Mouse (Mus musculus) C2C12 (cell line): ENCODE measurements around the gene Alb. TPM values are rescaled to one million over a fixed set of nuclear protein-coding genes. Genes with fewer than 3 reads are reported as not detected.

ENCODE experiments used
- H3K27me3 ChIP-seq: one replicate; pipeline ENCODE4 v1.6.1; 2011; ENCODE audit not compliant: control insufficient read depth, insufficient read depth, insufficient read length
- H3K36me3 ChIP-seq: one replicate; pipeline ENCODE4 v1.6.1; 2011; ENCODE audit not compliant: control insufficient read depth, insufficient read depth
- H3K4me3 ChIP-seq: one replicate; pipeline ENCODE4 v1.5.1; 2011; ENCODE audit warnings: mild to moderate bottlenecking, control low read depth; ENCODE audit not compliant: poor library complexity, insufficient read depth, severe bottlenecking
- H3K79me2 ChIP-seq: one replicate; pipeline ENCODE4 v1.6.1; 2011; ENCODE audit not compliant: control insufficient read depth, insufficient read depth
- H3K79me3 ChIP-seq: one replicate; pipeline ENCODE4 v1.6.1; 2011; ENCODE audit warnings: low read depth, control low read depth
- H3ac ChIP-seq: one replicate; pipeline ENCODE3; 2011; ENCODE audit warnings: low read depth; ENCODE audit not compliant: control insufficient read depth, insufficient read length
- CEBPB ChIP-seq: IDR thresholded peaks from one replicate; pipeline ENCODE4 v1.6.1; 2011; ENCODE audit warnings: low read depth, mild to moderate bottlenecking, control low read depth, moderate library complexity
- CTCF ChIP-seq: IDR thresholded peaks from one replicate; pipeline ENCODE4 v1.5.1; 2011; ENCODE audit not compliant: control insufficient read depth, insufficient read depth, insufficient read length
- FOSL1 ChIP-seq: IDR thresholded peaks from one replicate; pipeline ENCODE4 v1.8.0; 2011; ENCODE audit warnings: mild to moderate bottlenecking, low read length; ENCODE audit not compliant: poor library complexity, insufficient read depth, severe bottlenecking
- MAX ChIP-seq: IDR thresholded peaks from one replicate; pipeline ENCODE4 v1.6.1; 2011; ENCODE audit warnings: mild to moderate bottlenecking, control low read depth
- MYOD1 ChIP-seq: IDR thresholded peaks from one replicate; pipeline ENCODE4 v1.6.1; 2011; ENCODE audit warnings: low read depth; ENCODE audit not compliant: control insufficient read depth, insufficient read length
- MYOG ChIP-seq: IDR thresholded peaks from one replicate; pipeline ENCODE4 v1.6.1; 2011; ENCODE audit not compliant: control insufficient read depth, insufficient read length; ENCODE audit errors: extremely low read depth
- USF1 ChIP-seq: IDR thresholded peaks from one replicate; pipeline ENCODE4 v1.6.1; 2011; ENCODE audit warnings: low read depth, mild to moderate bottlenecking, control low read depth, moderate library complexity
- polyA plus RNA-seq: library from polyadenylated mRNA; unstranded; fragments of >200 nt; fragmentation: generic; extraction: Trizol; gene quantifications from one replicate; pipeline ENCODE4 v1.2.1, GENCODE M21; 2012; ENCODE audit warnings: missing spikeins

Gene Alb
- polyA plus RNA-seq, 1 experiment, result not detected

DNA sequence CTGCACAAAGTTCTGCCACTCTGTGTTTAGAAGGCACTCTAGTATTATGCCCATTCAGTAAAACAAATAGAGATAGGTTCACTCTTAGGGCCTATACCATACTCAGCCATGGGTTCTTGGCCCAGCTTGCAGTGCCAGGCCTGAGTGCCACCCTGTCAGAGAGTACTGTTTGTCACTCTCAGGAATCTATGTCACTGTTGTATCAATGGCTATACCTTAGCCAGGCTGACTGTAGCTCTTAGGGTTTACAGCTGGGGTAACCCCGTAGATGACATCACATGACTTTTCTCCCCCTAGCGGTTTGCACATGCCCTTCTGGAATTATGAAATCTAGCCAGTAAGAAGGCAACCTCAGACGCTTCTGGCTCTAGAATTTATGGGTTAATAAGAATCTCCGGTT lies 33.6 kb downstream of the Alb start:
- Histone ChIP-seq H3K79me2 (no peaks in the 10 kb centered on the region), H3K79me3 (no peaks in the 10 kb centered on the region), H3K4me3 (no peak overlapping the region), H3ac (no peak overlapping the region), H3K36me3 (no peaks in the 10 kb centered on the region), H3K27me3 (peaks cover 17% of the 10 kb centered on the region)
- TF ChIP-seq USF1 (no peak), CTCF (no peak), FOSL1 (no peak), MYOG (no peak), MAX (no peak), CEBPB (no peak), MYOD1 (no peak)

- Histone ChIP-seq H3K27me3 (peaks cover 18% of the 10 kb centered on the region), H3K79me2 (no peaks in the 10 kb centered on the region), H3K79me3 (no peaks in the 10 kb centered on the region), H3K4me3 (no peak overlapping the region), H3K36me3 (no peaks in the 10 kb centered on the region), H3ac (no peak overlapping the region)
- TF ChIP-seq CTCF (no peak), USF1 (no peak), MYOD1 (no peak), CEBPB (no peak), MYOG (no peak), MAX (no peak), FOSL1 (no peak)
Observed at GRCm38 (mm10) chr5:90499509-90499908, 38.8 kb downstream of the Alb start.

GRCm38 (mm10) chr5:90500714-90501113 lies 40.0 kb downstream of the Alb start:
- H3K4me3 ChIP-seq, result no peak overlapping the region
- H3K79me3 ChIP-seq, result no peaks in the 10 kb centered on the region
- no peaks in the 10 kb centered on the region for H3K79me2 ChIP-seq
- TF ChIP-seq MAX (no peak), MYOD1 (no peak), CTCF (peak; percentile 38)
- peaks cover 23% of the 10 kb centered on the region for H3K27me3 ChIP-seq
- no peak overlapping the region for H3ac ChIP-seq
- H3K36me3 ChIP-seq, result no peaks in the 10 kb centered on the region

GRCm38 (mm10) chr5:90501752-90502151 lies 41.1 kb downstream of the Alb start:
- Histone ChIP-seq H3K79me3 (no peaks in the 10 kb centered on the region), H3K36me3 (no peaks in the 10 kb centered on the region), H3K27me3 (peaks cover 17% of the 10 kb centered on the region), H3K4me3 (no peak overlapping the region), H3ac (no peak overlapping the region), H3K79me2 (no peaks in the 10 kb centered on the region)
- TF ChIP-seq MAX (no peak), FOSL1 (no peak), MYOG (no peak), CEBPB (no peak), USF1 (no peak), CTCF (no peak), MYOD1 (no peak)

GRCm38 (mm10) chr5:90504742-90505141 lies 44.0 kb downstream of the Alb start:
- no peak overlapping the region for H3ac ChIP-seq
- H3K4me3 ChIP-seq, result no peak overlapping the region
- H3K27me3 ChIP-seq, result peaks cover 11% of the 10 kb centered on the region
- H3K36me3 ChIP-seq, result no peaks in the 10 kb centered on the region
- no peak for TF ChIP-seq CTCF
- no peak for TF ChIP-seq MAX
- no peak for TF ChIP-seq FOSL1
- TF ChIP-seq USF1, result no peak
- no peak for TF ChIP-seq MYOD1
- TF ChIP-seq MYOG, result no peak
- no peak for TF ChIP-seq CEBPB
- H3K79me2 ChIP-seq, result no peaks in the 10 kb centered on the region
- no peaks in the 10 kb centered on the region for H3K79me3 ChIP-seq

GRCm38 (mm10) chr5:90506507-90506906 lies 45.8 kb downstream of the Alb start:
- Histone ChIP-seq H3ac (no peak overlapping the region), H3K79me2 (no peaks in the 10 kb centered on the region), H3K27me3 (peaks cover 18% of the 10 kb centered on the region), H3K4me3 (no peak overlapping the region), H3K79me3 (no peaks in the 10 kb centered on the region), H3K36me3 (no peaks in the 10 kb centered on the region)
- TF ChIP-seq CEBPB (no peak), USF1 (no peak), MYOG (no peak), FOSL1 (no peak), MAX (no peak), MYOD1 (no peak), CTCF (no peak)
